Mouse (Mus musculus): ENCODE data around the gene En2.

DNA sequence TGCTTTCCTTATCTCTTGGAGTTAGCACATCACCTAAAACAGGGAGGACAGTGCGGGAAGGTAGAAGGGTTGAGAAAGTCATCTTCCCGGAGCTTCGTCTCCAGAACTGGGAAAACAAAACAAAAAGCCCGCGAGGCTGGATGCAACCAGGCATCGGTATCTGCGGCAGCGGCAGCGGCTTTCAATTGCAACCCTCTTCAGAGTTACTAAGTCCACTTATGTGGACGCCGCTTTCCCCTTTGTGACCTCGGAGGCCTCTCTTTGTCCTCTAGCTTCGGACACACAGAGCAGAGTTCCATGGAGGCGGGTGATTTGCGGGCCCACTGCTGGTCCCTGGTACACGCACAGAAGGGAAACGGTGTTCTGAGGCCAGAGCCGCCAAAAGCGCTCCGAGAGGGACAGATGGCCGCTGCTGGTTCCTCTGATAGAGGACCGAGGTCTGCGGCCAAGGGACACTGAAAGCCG is 3.5 kb upstream of the En2 start:
- no peak for TF ChIP-seq CTCF (IDR thresholded peaks at IDR 0.05; ENCODE audit: low read depth)
- TF ChIP-seq EP300 (optimal IDR thresholded peaks at IDR 0.05) = no peak
